Mouse (Mus musculus) CD8-positive naive resting alpha-beta T cell, adult 57 days (primary cell): ENCODE measurements around the gene Casr. TPM values are rescaled to one million over a fixed set of nuclear protein-coding genes. Genes with fewer than 3 reads are reported as not detected.

Source experiments
- total RNA-seq: library from RNA; stranded (reverse); gene quantifications from one replicate; pipeline ENCODE4 v1.2.4, GENCODE M21; 2023

Casr gene
- not detected for total RNA-seq

DNA sequence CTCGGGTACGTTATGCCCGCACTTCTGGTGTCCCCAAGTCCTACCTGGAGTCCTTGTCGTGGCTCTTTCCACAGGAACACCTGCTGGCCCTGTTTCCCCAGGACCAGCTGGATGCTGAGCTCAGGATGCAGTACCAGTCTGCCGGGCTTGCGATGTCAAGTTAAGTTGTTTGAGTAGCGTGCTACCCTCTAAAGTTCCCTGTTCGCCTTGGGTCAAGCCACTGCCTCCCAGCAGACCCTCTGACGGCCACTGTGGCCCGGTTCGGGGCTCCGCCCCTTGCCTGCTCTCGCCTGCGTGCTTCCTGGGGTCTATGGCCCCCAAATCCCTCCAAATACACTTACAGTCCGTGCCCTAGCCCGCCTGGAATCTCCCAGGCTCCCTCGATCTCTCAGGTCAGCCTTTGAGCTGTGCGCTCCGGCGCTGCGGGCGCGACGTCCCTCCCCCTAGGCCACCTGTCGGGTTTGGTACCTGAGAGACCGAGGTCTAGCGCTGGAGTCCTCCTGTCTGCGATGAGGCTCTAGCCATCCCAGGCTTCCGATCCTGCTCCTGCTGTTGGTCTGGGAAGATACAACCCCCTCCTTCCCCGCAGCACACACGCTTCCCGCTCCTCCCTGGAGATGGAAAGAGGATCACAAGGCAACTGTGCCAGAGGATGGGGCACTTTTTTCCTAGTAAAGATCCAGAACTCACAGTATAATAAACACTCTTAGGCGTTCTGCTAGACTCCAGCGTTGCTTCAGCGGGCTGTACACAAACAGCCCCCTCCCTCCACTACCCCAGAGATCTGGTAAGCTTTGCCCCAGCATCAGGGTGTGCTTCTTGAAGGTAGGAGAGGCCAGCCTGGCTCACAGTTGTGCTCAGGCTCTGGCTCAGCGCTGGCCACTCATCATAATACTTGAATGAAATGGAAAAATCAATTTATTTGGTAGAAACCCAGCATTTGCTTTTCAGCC, at the start of gene Casr:
Casr (minus strand) TSS at position 756 of the 953 bp plus-strand sequence.

DNA sequence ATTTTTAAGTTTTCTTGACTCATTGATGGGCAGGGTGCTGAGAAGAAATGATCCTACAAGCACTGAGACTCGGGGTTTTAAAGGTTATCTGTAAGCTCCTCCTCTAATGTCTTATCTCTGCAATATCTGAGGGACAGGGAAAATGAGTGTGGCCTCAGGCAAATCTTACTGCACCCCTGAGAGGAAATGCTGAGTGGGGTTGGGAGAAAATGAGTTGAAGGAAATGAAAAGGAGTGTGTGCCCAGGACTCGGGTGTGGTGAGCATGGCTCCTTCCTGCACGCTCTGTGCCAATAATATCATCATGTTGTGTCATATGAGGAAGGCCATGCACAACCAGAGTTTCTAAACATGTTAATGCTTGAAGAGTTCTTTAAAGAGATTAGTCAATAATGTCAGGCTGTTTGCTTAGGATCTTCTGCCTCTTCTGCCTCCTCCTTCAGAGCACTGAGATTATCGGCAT, 106.6 kb downstream of the Casr start, which contains the start of gene Stfa3:
Stfa3 (minus strand) TSS at position 51 of the 461 bp plus-strand sequence.

Other genes with a start within 250 kb of the Casr start
- gene BC117090, start 227.8 kb downstream of the Casr start, total RNA-seq = not detected
- not detected for gene BC100530, start 194.4 kb downstream of the Casr start, total RNA-seq
- not detected for gene Stfa2, start 153.7 kb downstream of the Casr start, total RNA-seq
- gene Stfa3, start 106.7 kb downstream of the Casr start, total RNA-seq = not detected
- 21.5 TPM for gene Cd86, start 103.9 kb upstream of the Casr start, total RNA-seq
- 4.1 TPM for gene Ildr1, start 131.8 kb upstream of the Casr start, total RNA-seq
- gene Slc15a2, start 222.8 kb upstream of the Casr start, total RNA-seq = 37.8 TPM